Mouse (Mus musculus): ENCODE results near the gene Pih1d1. TPM values are rescaled to one million over a fixed set of nuclear protein-coding genes. Genes with fewer than 3 reads are reported as not detected.

Pih1d1 gene
- total and polyA plus RNA-seq, 3 experiments: 37.4 to 69.3 (median 50.3) TPM

- in situ Hi-C loops (cut with MboI; ENCODE audit: low pct_ligation_motif_present, low pct_unique_long_range_greater_than_20kb, low sequenced_read_pairs): no loop called here
- DNase-seq (ENCODE audit: extremely low read depth): no peak
- dilution Hi-C loops (cut with MboI; ENCODE audit: extremely low pct_ligation_motif_present, extremely low pct_unique_long_range_greater_than_20kb, low sequenced_read_pairs): no loop called here
- Histone ChIP-seq H3K4me2 (ENCODE audit: insufficient read depth, low read depth, poor library complexity, severe bottlenecking) (no peak overlapping the region), H3K4me1 (ENCODE audit: control insufficient read depth in 1 of 2, insufficient read depth in 2 of 2) (peaks cover 0 to 22% of the 10 kb centered on the region in 2 experiments; a peak in 2 of 4 replicates), H3K27me3 (replicated peaks) (peaks cover 71% of the 10 kb centered on the region), H3K79me2 (replicated peaks; ENCODE audit: control insufficient read depth, extremely low read depth, insufficient read depth, poor library complexity, severe bottlenecking) (no peaks in the 10 kb centered on the region), H3K36me3 (replicated peaks in 1 of 2; ENCODE audit: control insufficient read depth in 1 of 2, insufficient read depth in 1 of 2, low read length in 1 of 2) (no peaks in the 10 kb centered on the region), H3K27ac (ENCODE audit: insufficient read depth, low read depth) (no peak overlapping the region), H3K4me3 (replicated peaks in 1 of 3; ENCODE audit: low read depth in 2 of 3, low read length in 2 of 3, poor library complexity in 1 of 3) (no peak overlapping the region), H3K9ac (ENCODE audit: insufficient read depth, low read depth) (no peak overlapping the region), H3K9me3 (replicated peaks; ENCODE audit: low read length) (no peaks in the 10 kb centered on the region)
- TF ChIP-seq USF1 (IDR thresholded peaks at IDR 0.05; ENCODE audit: low read depth, low read length): no peak
- TF ChIP-seq MEF2A (IDR thresholded peaks at IDR 0.05; ENCODE audit: borderline replicate concordance, low read depth, low read length): 0 out of 2 replicates have a peak, but pooled peaks have one; percentile 28
- no peak for TF ChIP-seq SMC3 (IDR thresholded peaks at IDR 0.05; ENCODE audit: low read depth, low read length)
Measured at GRCm38 (mm10) chr7:45195341-45196175, 41.5 kb downstream of the Pih1d1 start.

GRCm38 (mm10) chr7:45196176-45196535 lies 42.1 kb downstream of the Pih1d1 start:
- no peaks in the 10 kb centered on the region for H3K36me3 ChIP-seq (replicated peaks in 1 of 2; ENCODE audit: control insufficient read depth in 1 of 2, insufficient read depth in 1 of 2, low read length in 1 of 2)
- no peak overlapping the region for H3K9ac ChIP-seq (ENCODE audit: insufficient read depth, low read depth)
- no peak for DNase-seq (ENCODE audit: extremely low read depth)
- H3K9me3 ChIP-seq (replicated peaks; ENCODE audit: low read length): no peaks in the 10 kb centered on the region
- dilution Hi-C loops (cut with MboI; ENCODE audit: extremely low pct_ligation_motif_present, extremely low pct_unique_long_range_greater_than_20kb, low sequenced_read_pairs) (no loop called here), in situ Hi-C loops (cut with MboI; ENCODE audit: low pct_ligation_motif_present, low pct_unique_long_range_greater_than_20kb, low sequenced_read_pairs) (no loop called here)
- no peaks in the 10 kb centered on the region for H3K79me2 ChIP-seq (replicated peaks; ENCODE audit: control insufficient read depth, extremely low read depth, insufficient read depth, poor library complexity, severe bottlenecking)
- H3K4me1 ChIP-seq (ENCODE audit: control insufficient read depth in 1 of 2, insufficient read depth in 2 of 2): peaks cover 0 to 22% of the 10 kb centered on the region in 2 experiments; a peak in 2 of 4 replicates
- H3K27me3 ChIP-seq (replicated peaks): peaks cover 70% of the 10 kb centered on the region
- H3K4me3 ChIP-seq (replicated peaks in 1 of 3; ENCODE audit: low read depth in 2 of 3, low read length in 2 of 3, poor library complexity in 1 of 3): no peak overlapping the region
- no peak overlapping the region for H3K27ac ChIP-seq (ENCODE audit: insufficient read depth, low read depth)
- no peak overlapping the region for H3K4me2 ChIP-seq (ENCODE audit: insufficient read depth, low read depth, poor library complexity, severe bottlenecking)
- TF ChIP-seq ZMIZ1 (IDR thresholded peaks at IDR 0.05; ENCODE audit: low read depth, low read length): no peak
- no peak for TF ChIP-seq SMC3 (IDR thresholded peaks at IDR 0.05; ENCODE audit: low read depth, low read length)
- no peak for TF ChIP-seq RAD21 (IDR thresholded peaks at IDR 0.05; ENCODE audit: low read depth, low read length)
- no peak for TF ChIP-seq UBTF (IDR thresholded peaks at IDR 0.05; ENCODE audit: low read depth, low read length)
- no peak for TF ChIP-seq ZKSCAN1 (IDR thresholded peaks at IDR 0.05; ENCODE audit: borderline replicate concordance, low read depth, low read length)
- TF ChIP-seq ETS1 (conservative IDR thresholded peaks at IDR 0.05; ENCODE audit: low read depth, low read length): no peak

DNA sequence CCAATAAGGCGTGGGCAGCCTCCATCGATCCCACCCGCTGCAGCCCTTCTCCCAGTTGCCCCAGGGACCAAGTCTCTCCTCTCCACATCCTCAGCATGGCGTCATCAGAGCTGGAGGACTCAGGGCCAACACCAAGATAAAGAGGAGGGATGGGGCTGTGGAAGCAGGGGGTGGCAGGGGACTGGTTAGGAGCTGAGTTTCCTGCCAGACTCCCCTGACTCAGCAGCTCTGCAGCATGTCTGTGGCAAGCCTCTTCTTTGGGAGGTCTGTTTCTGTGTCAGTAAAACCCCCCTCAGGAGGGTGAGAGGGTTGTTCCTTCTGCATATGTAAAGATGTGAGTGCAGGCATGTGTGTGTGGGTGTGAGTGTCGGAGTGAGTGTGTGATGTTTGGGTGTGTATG lies 42.9 kb downstream of the Pih1d1 start:
- H3K27ac ChIP-seq (ENCODE audit: insufficient read depth, low read depth): no peak overlapping the region
- peaks cover 65% of the 10 kb centered on the region for H3K27me3 ChIP-seq (replicated peaks)
- TF ChIP-seq RCOR1 (conservative IDR thresholded peaks at IDR 0.05; ENCODE audit: low read depth, low read length) (no peak), ZNF384 (IDR thresholded peaks at IDR 0.05; ENCODE audit: low read depth, low read length) (no peak)
- no peak overlapping the region for H3K9ac ChIP-seq (ENCODE audit: insufficient read depth, low read depth)
- in situ Hi-C loops (cut with MboI; ENCODE audit: low pct_ligation_motif_present, low pct_unique_long_range_greater_than_20kb, low sequenced_read_pairs) (no loop called here), dilution Hi-C loops (cut with MboI; ENCODE audit: extremely low pct_ligation_motif_present, extremely low pct_unique_long_range_greater_than_20kb, low sequenced_read_pairs) (no loop called here)
- no peaks in the 10 kb centered on the region for H3K36me3 ChIP-seq (replicated peaks in 1 of 2; ENCODE audit: control insufficient read depth in 1 of 2, insufficient read depth in 1 of 2, low read length in 1 of 2)
- peaks cover 0 to 18% of the 10 kb centered on the region in 2 experiments; a peak in 2 of 4 replicates for H3K4me1 ChIP-seq (ENCODE audit: control insufficient read depth in 1 of 2, insufficient read depth in 2 of 2)
- no peaks in the 10 kb centered on the region for H3K9me3 ChIP-seq (replicated peaks; ENCODE audit: low read length)
- H3K79me2 ChIP-seq (replicated peaks; ENCODE audit: control insufficient read depth, extremely low read depth, insufficient read depth, poor library complexity, severe bottlenecking): no peaks in the 10 kb centered on the region
- no peak overlapping the region for H3K4me3 ChIP-seq (replicated peaks in 1 of 3; ENCODE audit: low read depth in 2 of 3, low read length in 2 of 3, poor library complexity in 1 of 3)
- no peak overlapping the region for H3K4me2 ChIP-seq (ENCODE audit: insufficient read depth, low read depth, poor library complexity, severe bottlenecking)
- no peak for DNase-seq (ENCODE audit: extremely low read depth)
